Mouse (Mus musculus) gastrocnemius, postnatal 4 days (tissue): ENCODE measurements around the gene Ctnnbl1. TPM values are rescaled to one million over a fixed set of nuclear protein-coding genes. Genes with fewer than 3 reads are reported as not detected.
A peak's percentile ranks its signal among the peaks of the same experiment; 100 is the strongest.

Source experiments
- DNase-seq, 2 experiments: peaks; one replicate each; pipeline ENCODE4 v3.0.0; 2021 to 2022; ENCODE audit warnings: low spot score in 2 of 2, mixed read lengths in 2 of 2
- total RNA-seq, 2 experiments: library from RNA; stranded (reverse); gene quantifications; 2 replicates each; pipeline ENCODE4 v1.2.3; 2021

Ctnnbl1 gene
- total RNA-seq, 2 experiments from 2014 or later: 19.8 to 20.3 TPM

DNA sequence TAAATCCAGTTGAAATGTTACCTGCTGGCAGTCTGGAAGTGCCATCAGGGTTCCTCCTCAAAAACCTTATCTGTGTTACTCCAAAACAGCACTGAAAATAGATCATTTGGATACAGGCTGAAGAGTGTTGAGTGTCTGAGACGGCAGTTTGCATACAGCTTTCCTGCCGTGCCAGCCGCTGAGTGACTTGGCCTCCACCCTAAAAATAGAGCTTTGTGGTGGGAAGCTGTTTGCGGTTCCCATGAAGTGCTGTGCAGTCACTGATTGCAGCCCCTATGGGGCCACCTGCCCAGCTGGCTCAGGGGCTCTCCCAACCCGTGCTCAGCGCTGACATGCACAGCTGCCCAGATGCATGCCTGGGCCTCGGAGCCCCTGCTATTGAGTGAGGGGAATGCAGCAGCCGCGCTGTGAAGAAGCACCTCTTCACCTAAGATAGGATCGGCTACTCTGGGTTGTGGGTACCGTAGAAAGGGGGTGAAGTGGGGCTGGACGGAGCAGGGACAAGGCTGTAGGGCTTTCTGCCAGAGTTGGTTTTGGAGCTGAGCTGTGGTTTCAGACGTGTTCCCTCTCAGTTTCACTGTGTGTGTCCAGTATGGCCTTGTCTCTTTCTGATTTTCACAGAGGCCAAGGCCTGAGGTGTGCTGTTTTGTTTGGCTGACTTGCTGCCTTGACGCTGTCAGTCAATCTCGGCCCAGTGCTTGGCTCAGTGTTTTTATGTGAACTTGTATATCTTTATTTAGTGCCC is 81.5 kb downstream of the Ctnnbl1 start:
- DNase-seq: peak in 1 of 2 experiments; percentile 12

DNA sequence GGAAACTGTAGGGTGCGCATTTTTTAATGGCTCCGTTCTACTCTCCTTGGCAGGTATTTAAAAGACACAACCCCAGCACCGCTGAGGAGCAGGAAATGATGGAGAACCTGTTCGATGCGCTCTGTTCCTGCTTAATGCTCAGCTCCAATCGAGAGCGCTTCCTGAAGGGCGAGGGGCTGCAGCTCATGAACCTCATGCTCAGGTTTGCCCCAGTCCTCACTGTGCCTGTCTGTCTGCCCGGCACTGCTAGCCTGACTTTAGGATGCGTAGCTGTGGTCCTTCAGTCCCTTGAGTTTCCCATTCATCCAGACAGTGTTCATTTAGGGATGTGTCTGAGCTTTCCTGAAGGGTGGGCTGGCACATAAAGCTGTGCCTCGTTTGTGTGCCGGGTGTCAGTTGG is 82.2 kb downstream of the Ctnnbl1 start:
- peak in 1 of 2 experiments; percentile 12 for DNase-seq

DNA sequence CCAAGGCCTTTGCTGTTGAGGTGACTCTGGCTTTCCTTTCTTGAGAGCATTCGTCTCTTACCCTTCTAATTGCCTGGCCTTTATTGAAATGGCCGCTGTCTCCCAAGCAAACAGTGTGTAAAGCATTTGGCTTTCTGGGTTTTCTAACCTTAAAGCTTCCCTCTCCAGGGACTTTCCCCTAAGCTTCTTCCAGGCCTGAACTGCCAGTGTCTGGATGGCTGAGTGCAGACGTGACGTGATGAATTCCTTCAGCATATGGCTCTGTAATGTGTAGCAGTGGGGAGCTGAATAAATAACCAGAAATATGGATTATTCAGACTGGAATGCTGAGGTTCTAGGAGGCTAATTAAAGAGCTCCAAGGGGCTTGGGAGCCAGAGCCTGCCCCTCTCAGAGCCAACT is 84.1 kb downstream of the Ctnnbl1 start:
- DNase-seq: no peak

DNA sequence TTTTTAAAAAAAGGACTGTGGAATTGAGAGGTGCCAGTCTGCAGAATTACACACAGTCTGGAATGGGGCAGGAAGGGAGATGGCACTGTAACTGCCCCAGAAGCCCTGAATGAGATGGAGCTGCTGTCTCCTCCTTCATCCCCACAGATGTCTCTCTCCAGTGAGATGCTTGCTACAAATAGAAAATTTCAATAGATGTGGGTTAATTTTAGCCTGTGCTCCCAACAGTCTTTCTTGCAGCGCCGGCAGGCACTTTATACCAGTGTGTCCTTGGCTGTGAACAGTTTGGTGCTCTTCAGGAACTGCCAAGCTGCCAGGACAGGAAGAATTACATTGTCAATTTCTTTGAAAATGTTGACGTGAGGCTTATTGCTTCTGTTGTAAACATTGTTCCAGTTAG is 86.3 kb downstream of the Ctnnbl1 start:
- DNase-seq: no peak

DNA sequence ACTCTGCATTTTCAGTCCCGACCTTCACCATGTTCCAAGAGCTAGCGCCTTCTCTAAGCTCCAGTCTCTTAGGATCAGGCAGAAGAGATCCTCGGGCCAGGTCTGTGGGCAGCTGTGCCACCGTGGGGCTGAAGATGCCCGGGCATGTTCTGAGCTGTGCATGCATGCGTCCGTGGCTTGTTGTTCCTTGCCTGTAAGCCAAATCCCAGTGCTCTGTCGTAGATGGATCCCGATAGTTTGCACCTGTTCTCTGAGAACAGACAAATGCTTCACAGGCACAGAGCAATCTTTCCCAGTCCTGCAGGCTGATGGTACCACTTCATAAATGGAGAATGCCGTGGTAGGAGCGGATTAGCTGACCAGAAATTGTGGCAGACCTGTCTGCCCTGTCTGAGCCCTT is 87.0 kb downstream of the Ctnnbl1 start:
- no peak for DNase-seq

DNA sequence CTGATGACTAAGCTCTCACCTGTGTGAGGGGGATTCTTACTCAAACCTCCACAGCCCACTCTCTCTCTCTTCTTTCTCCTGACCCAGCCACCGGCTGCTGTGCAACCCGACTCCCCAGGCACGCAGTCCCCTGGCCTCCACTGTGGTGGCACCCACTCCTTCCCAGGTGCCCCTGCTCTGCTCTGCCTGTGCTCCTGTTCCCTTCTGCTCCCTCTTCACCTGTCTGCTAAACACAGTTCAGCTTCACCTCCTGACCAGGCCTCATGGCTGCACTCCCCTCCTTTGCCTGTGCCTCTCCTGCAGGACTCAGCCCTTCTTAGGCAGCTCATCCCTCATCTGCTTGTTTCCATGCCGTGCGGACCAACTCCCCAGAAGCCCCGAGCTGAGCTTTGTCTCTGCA is 92.9 kb downstream of the Ctnnbl1 start:
- DNase-seq: no peak

DNA sequence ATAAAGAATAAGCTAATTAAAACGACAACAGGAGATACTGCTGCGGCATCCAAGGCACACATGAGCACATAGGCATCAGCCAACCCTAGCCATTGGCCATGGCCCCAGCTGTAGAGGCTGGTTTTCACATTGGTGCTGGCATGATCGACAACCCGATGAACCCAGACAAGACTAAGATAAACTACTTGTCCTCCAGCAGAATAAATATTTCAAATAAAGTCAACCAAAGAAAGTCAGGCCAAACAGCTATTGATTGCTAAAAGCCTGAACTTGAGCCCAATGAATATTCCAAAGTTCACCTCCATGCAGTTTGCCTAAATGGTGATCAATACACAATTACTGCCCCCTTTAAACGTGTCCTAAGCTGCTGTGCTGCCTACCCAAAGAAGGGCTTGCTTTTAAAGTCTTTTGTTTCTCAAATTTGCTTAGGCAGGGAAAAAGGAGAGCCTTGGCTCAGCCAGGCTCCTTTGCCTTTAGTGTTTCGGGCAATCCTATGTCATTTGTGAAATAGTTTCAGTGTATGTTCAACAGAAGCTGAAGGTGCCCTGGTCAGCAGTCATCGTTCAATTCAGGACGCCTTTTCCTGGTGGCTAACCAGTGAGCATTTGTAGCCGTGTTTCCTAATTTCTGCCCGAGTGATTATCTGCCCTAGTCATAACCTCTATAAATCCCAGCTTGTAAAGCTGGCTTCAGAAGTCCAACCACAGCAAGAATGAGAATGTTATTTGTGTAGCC is 93.6 kb downstream of the Ctnnbl1 start:
- DNase-seq: no peak

DNA sequence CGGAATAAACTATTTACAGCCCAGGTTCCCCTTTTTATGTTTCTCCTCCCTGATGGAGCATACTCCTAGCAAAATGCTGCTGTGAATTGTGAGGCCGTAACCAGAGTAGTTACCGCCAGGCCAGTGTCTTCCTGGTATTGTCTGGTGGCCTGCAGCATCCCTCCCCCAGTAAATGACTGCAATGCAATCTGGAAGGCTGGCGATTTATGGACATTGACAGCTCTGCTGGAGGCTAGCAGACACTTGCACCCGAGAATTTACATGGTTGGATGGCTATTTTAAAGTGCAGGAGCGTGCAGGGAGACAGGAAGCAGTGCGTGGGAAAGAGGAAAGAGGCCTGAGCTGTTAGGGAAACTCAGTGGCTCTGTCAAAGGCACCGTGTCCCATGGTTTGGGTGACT is 99.8 kb downstream of the Ctnnbl1 start:
- no peak for DNase-seq

DNA sequence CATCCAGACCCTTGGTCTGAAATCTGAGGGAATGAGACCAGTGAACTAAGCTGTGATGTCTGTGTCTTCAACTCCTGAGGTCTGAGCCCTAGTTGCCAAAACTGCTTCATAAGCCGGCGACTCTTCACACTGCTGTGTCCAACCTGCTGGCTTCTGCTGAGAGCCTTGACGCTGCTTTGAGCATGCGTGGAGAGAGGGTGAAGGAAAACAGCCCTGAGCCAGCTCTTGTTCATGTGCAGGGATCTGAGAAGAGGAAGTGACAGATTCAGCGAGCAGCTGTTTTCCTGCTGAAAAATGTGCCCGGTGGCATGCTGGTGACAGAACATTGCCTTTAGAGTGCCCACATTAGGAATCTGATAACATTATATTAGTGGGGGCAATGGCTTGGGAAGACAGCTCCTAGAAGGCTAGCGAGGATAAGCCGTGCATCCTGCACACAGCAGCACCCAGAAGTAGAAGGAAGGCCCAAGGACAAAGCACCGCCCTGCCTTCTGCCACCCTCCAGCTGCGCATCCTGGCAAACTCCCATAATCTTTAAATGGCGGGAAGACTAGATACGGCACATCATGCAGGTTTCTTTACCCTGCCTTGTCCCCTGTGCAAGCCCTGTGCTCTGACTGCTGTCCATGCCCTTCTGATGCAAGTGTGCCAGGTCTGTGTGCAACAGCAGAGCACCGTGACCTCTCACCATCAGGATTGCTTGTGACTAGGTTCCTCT is 101.2 kb downstream of the Ctnnbl1 start:
- DNase-seq: no peak

DNA sequence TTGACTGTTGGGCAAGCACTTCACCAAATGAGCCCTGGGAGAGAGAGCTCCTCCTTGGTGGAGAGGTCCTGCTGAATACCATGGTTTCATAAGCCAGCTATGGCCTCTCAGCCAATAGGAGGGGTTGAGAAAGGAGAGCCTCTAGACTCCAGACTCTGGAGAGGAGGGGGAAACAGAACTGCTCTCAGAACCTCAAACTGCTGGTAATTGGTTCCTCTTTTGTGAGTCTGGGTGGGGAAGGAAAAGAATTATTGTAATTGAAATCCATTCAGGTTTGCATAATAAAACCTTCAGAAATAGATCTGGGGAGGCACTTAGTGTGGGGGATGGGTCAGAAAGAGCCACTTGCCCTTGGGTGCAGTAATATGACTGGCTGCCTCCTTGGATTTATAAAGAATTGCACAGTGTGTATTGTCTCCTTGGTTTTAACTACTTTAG is 103.5 kb downstream of the Ctnnbl1 start:
- no peak for DNase-seq

DNA sequence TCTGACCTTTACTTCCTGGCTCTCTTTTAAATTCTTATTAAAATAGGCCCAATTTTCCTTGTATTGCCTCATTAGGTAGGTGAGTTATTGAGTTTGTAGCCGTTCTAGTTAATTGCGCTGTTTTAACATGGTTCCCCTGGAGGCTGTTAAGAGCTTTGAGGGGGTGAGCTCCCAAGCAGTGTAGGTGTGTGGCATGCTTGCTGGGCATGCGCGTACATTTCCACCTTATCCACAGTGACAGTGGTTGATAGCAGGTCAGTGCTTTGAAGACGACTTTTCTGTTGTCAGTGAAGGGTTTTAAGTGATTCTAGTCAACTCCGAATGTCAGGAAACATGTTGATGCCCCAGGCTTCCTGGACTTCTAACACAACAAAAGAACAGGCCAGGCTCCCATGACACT is 103.9 kb downstream of the Ctnnbl1 start:
- DNase-seq: no peak

DNA sequence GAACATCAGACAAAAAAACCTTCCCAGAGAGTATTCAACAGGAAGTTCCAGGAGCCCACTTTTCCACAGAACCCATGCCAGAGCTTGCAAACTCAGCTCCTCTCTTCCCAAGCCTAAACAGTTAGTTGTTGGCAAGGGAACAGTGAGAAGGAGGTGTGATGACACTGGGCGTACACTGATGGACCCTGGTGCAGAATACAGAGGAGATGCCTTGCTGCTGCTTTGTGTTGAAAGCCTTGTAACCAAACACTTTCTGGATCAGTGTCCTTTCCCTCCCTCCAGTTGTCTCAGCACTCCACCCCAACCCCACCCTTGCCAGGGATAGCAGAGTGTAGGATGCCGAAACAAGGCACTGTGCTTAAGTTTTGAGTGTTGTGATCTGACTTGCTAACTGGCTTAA is 107.5 kb downstream of the Ctnnbl1 start:
- no peak for DNase-seq

DNA sequence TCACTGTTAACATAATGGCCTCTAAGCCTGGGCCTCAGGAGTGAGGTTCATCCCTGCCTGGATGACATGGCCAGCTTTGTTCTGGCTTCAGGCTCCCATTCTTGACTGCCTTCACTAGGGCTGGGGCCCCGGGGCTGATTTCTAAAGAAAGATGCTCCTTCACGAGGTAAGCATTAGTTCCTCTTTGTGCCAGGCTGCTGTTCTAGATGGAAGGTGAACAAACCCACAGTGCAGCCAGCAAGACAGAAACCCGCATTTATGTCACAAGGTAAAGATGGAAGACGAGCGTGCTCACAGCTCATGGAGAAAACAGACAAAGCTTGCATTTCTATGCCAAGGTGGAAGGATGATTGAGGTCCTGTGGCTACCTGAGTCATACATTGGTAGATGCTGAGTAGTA is 108.6 kb downstream of the Ctnnbl1 start:
- DNase-seq: no peak

DNA sequence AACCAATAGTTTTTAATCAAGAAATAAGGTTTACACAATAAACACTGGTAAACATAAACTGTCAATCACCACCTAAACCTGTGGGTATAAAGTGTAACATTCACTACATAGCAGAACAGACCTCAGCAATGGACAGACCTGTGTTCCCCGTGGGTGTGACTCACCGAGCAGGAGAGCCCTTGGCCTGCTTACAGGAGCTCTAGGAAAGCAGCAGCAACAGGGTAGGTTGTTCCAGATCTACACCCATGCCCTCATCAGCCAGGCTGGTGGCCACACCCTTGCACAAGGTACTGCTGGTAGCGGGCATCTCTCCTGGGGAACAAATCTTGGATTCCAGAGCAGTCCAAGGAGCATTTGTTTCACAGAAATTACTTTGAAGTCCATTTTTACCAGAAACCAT is 115.9 kb downstream of the Ctnnbl1 start:
- no peak for DNase-seq

DNA sequence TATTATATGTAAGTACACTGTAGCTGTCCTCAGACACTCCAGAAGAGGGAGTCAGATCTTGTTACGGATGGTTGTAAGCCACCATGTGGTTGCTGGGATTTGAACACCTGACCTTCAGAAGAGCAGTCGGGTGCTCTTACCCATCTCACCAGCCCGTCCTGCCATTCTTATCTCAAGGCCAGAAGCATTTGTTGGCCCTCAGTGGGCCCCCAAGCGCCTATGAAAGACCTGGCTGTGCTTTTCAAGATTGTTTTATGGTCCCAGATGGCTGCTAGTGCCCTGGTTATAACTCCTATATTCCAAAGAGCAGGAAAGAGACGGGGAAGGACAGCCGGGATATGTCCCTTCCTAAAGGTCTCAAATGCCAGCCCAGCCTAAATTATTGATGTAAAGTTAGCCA is 118.6 kb downstream of the Ctnnbl1 start:
- DNase-seq: no peak

DNA sequence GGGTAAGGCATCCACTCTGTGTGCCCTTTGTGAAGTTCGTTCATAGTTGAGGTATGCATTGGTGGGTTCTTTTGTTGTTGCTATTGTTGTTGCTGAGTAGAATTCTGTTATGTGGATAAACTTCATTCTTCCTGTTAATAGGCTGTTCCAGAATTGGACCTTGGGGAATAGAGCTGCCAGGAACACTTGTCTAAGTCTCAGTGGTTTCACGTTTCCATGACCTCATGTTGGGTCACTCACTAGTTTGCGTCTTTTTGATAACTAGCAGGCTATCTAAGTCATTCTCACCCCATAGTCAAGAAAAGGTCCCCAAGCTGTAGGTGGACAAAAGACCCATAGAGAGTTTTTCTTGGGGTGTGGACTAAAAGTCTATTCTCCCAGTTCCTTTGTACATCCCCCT is 120.3 kb downstream of the Ctnnbl1 start:
- DNase-seq: no peak

DNA sequence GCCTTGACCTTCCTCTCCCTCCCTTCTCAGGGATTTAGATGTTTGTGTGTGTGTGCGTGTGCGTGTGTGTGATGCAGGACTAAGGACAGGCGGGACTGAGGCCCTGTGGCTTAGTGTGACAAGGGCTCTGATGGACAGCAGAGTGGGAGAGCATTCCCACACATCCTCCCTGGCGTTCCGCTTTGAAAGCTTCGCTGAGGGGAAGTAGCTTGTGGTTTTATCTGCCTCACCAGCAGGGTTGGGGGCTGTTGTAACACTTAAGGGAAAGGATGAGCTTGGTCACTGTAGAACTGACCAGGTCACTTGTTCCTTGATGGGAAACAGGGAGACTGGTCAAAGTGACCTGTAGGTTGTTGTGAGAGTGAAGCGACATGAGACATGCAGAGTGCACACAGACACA is 121.1 kb downstream of the Ctnnbl1 start:
- DNase-seq: no peak

DNA sequence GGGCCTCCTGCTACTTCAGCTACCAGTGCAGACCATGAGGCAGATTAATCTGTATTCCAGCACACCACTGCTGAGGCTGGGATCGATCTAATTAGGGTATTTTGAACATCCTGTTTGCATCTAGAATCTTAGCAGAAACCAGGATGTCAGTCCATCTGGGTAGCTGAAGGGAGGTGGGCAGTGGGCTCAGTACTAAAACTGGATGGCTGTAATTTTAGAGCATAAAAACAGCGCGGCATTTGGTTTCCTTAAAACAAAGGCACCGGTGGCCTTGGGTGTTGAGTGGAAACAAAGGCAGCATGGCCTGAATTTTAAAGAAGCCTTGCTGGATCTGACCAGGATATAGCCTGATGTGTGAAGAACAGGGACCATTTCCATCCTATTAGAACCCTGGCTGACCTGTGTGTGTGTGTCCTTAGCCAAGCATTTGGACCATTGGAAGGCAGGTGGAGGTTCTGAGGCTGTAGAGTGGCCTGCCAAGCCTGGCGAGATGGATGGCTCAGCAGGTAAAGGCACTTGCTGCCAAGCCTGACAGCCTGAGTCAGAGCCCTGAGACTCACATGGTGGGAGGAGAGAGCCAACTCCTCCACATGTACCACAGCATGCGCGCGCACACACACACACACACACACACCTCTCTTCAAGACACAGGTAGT is 122.0 kb downstream of the Ctnnbl1 start:
- DNase-seq: no peak

DNA sequence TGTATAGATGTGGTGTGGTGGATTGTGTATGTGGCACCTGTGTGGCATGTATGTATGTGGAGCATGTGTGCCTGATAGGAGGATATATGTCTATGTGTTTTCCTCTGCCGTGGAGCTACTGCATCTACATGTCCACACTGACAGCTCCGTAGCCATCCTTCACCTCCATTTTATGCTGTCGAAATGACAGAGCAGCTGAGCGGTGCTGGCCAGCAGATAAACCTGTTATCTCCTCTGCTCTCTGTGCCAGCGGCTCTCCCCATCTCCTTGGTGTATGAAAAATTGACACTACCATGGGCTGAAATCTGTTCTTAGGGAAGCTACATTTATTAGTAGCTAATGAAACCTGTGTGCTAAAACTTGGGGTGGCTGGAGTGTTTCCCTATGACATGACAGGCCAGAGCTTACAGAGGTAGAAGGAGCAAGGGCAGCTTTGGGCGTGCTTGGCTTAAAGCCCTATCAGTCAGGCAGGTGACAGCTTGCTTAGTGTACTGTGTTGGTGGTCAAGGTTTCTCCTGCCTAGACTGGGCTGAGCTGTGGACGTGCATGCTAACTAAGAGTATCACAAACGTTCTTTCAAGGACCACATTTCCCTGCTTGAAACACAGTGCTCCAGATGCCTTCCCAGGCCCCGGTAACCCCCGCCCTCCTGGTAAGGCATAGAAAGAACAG is 124.2 kb downstream of the Ctnnbl1 start:
- no peak for DNase-seq

DNA sequence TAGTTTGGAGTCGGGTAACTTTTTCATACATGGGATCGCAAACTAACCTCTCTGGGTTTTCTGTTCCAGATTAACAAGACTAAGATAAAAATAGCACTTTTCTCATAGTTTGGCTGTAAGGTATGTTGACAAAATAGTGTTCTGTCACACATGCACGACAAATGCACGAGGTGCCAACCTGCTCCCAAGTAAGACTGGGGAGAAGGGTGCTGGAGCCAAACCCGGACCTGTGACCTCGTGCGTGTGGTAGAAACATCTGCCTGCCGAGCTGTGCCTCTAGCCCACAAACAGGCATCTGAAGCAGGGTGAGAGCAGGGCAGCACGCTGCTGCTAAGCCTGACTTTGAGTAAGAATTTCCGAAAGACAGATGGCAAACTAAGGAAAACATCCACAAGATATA is 125.1 kb downstream of the Ctnnbl1 start:
- no peak for DNase-seq

DNA sequence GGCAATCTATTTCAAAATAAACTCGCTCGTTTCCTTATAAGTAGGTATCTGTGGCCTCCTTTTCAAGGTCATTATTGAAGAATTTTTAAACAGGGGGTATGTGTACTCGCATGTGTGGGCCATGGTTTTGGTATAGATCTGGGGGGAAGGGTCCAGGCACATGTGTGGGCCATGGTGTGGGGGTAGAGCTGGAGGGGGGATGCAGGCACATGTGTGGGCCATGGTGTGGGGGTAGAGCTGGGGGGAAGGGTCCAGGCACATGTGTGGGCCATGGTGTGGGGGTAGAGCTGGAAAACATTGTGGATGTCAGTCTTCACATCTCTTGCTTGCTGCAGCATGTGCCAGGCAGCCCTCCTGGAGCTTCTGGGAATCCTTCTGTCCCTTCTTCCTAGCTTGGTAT is 129.9 kb downstream of the Ctnnbl1 start:
- DNase-seq: no peak
